Mouse (Mus musculus) myocyte (in vitro differentiated cells): ENCODE measurements around the gene 1600015I10Rik. TPM values are rescaled to one million over a fixed set of nuclear protein-coding genes. Genes with fewer than 3 reads are reported as not detected.

Source experiments
- H3K27me3 ChIP-seq: one replicate; pipeline ENCODE4 v1.6.1; 2011; ENCODE audit not compliant: control insufficient read depth, insufficient read depth, insufficient read length
- H3K36me3 ChIP-seq: one replicate; pipeline ENCODE4 v1.6.1; 2011; ENCODE audit not compliant: control insufficient read depth, insufficient read depth
- H3K4me2 ChIP-seq: one replicate; pipeline ENCODE4 v1.6.1; 2011; ENCODE audit warnings: low read depth, control low read depth
- H3K4me3 ChIP-seq: one replicate; pipeline ENCODE4 v1.5.1; 2011; ENCODE audit warnings: mild to moderate bottlenecking, control low read depth, moderate library complexity
- H3K79me2 ChIP-seq: one replicate; pipeline ENCODE4 v1.6.1; 2011; ENCODE audit not compliant: control insufficient read depth, insufficient read depth
- H3ac ChIP-seq: one replicate; pipeline ENCODE4 v1.6.1; 2011; ENCODE audit not compliant: control insufficient read depth, insufficient read length
- CEBPB ChIP-seq: IDR thresholded peaks from 2 replicates; pipeline ENCODE4 v1.6.1; 2011; ENCODE audit warnings: mild to moderate bottlenecking, moderate library complexity; ENCODE audit not compliant: poor library complexity, insufficient read depth, severe bottlenecking
- E2F4 ChIP-seq: IDR thresholded peaks from one replicate; pipeline ENCODE4 v1.6.1; 2011; ENCODE audit warnings: mild to moderate bottlenecking, control low read depth, moderate library complexity; ENCODE audit not compliant: insufficient read depth
- MAX ChIP-seq: IDR thresholded peaks from one replicate; pipeline ENCODE4 v1.6.1; 2011; ENCODE audit warnings: low read depth, mild to moderate bottlenecking, control low read depth
- MYOD1 ChIP-seq, 3 experiments: IDR thresholded peaks; one replicate each; pipeline ENCODE4 v1.6.1; 2011; ENCODE audit warnings: control low read depth in 2 of 3, low read depth in 2 of 3, mild to moderate bottlenecking in 2 of 3, moderate library complexity in 1 of 3; ENCODE audit not compliant: insufficient read length in 2 of 3, control insufficient read depth in 1 of 3
- MYOG ChIP-seq, 3 experiments: IDR thresholded peaks; one replicate each; pipeline ENCODE4 v1.6.1; 2011; ENCODE audit warnings: control low read depth in 2 of 3, low read depth in 2 of 3, mild to moderate bottlenecking in 2 of 3; ENCODE audit not compliant: insufficient read length in 2 of 3, control insufficient read depth in 1 of 3, insufficient read depth in 1 of 3
- POLR2A ChIP-seq: IDR thresholded peaks from one replicate; pipeline ENCODE4 v1.6.1; 2011; ENCODE audit warnings: low read depth, mild to moderate bottlenecking, control low read depth, moderate library complexity; ENCODE audit not compliant: insufficient read length
- POLR2AphosphoS2 ChIP-seq: IDR thresholded peaks from one replicate; pipeline ENCODE4 v1.6.1; 2011; ENCODE audit warnings: low read depth, control low read depth; ENCODE audit not compliant: insufficient read length
- REST ChIP-seq: IDR thresholded peaks from one replicate; pipeline ENCODE4 v1.6.1; 2011; ENCODE audit warnings: mild to moderate bottlenecking, control low read depth, moderate library complexity; ENCODE audit not compliant: insufficient read depth, insufficient read length
- SRF ChIP-seq: IDR thresholded peaks from one replicate; pipeline ENCODE4 v1.6.1; 2011; ENCODE audit warnings: low read depth; ENCODE audit not compliant: control insufficient read depth, insufficient read length
- TCF12 ChIP-seq: IDR thresholded peaks from one replicate; pipeline ENCODE4 v1.6.1; 2011; ENCODE audit warnings: mild to moderate bottlenecking, control low read depth; ENCODE audit not compliant: poor library complexity, insufficient read depth, severe bottlenecking
- TCF3 ChIP-seq: IDR thresholded peaks from one replicate; pipeline ENCODE4 v1.6.1; 2011; ENCODE audit warnings: low read depth, control low read depth; ENCODE audit not compliant: insufficient read length
- USF1 ChIP-seq: IDR thresholded peaks from one replicate; pipeline ENCODE4 v1.6.1; 2011; ENCODE audit warnings: low read depth, mild to moderate bottlenecking, control low read depth, moderate library complexity
- polyA plus RNA-seq: library from polyadenylated mRNA; unstranded; fragments of >200 nt; fragmentation: generic; extraction: Trizol; gene quantifications from one replicate; pipeline ENCODE4 v1.2.1, GENCODE M21; 2012; ENCODE audit warnings: missing spikeins

The 1600015I10Rik gene
- polyA plus RNA-seq, 1 experiment = not detected

- H3K4me2 ChIP-seq = no peak overlapping the region
- H3K79me2 ChIP-seq = no peaks in the 10 kb centered on the region
- TF ChIP-seq MYOD1 (IDR thresholded peaks at IDR 0.05; ENCODE audit: control insufficient read depth in 1 of 3, insufficient read length in 2 of 3, low read depth in 2 of 3) (no peak), USF1 (no peak), E2F4 (no peak), SRF (no peak), TCF3 (no peak), POLR2AphosphoS2 (no peak), TCF12 (no peak), CEBPB (no peak), POLR2A (no peak), REST (no peak), MYOG (IDR thresholded peaks at IDR 0.05; ENCODE audit: control insufficient read depth in 1 of 3, insufficient read depth in 1 of 3, insufficient read length in 2 of 3, low read depth in 2 of 3) (no peak), MAX (no peak)
- H3K36me3 ChIP-seq = no peaks in the 10 kb centered on the region
- H3K4me3 ChIP-seq = no peak overlapping the region
- H3ac ChIP-seq = no peak overlapping the region
- no peaks in the 10 kb centered on the region for H3K27me3 ChIP-seq
These were observed 26.9 kb upstream of the 1600015I10Rik start for GRCm38 (mm10) chr6:48902511-48903406.

- H3ac ChIP-seq = no peak overlapping the region
These were observed 26.3 kb upstream of the 1600015I10Rik start for GRCm38 (mm10) chr6:48903437-48903836.

DNA sequence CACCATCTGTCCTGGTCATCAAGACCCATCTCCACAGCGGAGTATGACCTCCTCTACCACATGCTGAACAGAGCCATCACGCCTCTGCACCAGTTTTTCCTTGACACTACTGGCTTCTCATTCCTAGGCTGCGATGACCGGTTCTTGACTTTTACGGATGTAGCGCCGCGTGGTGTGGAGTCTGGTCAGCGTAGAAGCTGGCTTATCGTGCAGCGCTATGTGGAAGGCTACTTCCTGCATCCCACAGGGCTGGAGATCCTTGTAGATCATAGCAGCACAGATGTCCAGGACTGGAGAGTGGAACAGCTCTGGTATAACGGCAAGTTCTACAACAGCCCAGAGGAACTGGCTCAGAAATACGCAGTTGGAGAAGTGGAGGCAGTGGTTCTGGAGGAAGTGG is 24.1 kb upstream of the 1600015I10Rik start:
- H3K79me2 ChIP-seq = no peaks in the 10 kb centered on the region
- H3K27me3 ChIP-seq = no peaks in the 10 kb centered on the region
- H3K4me3 ChIP-seq = no peak overlapping the region
- TF ChIP-seq REST (no peak), TCF12 (no peak), USF1 (no peak), MYOD1 (IDR thresholded peaks at IDR 0.05; ENCODE audit: control insufficient read depth in 1 of 3, insufficient read length in 2 of 3, low read depth in 2 of 3) (no peak), CEBPB (no peak)
- no peak overlapping the region for H3K4me2 ChIP-seq
- no peaks in the 10 kb centered on the region for H3K36me3 ChIP-seq
- no peak overlapping the region for H3ac ChIP-seq

More at GRCm38 (mm10) chr6:48903437-48903836, 26.3 kb upstream of the 1600015I10Rik start:
- Histone ChIP-seq H3K36me3 (no peaks in the 10 kb centered on the region), H3K27me3 (no peaks in the 10 kb centered on the region), H3K79me2 (no peaks in the 10 kb centered on the region), H3K4me3 (no peak overlapping the region), H3K4me2 (no peak overlapping the region)
- TF ChIP-seq E2F4 (no peak), MYOD1 (IDR thresholded peaks at IDR 0.05; ENCODE audit: control insufficient read depth in 1 of 3, insufficient read length in 2 of 3, low read depth in 2 of 3) (no peak), TCF3 (no peak), MAX (no peak), TCF12 (no peak), USF1 (no peak), MYOG (IDR thresholded peaks at IDR 0.05; ENCODE audit: control insufficient read depth in 1 of 3, insufficient read depth in 1 of 3, insufficient read length in 2 of 3, low read depth in 2 of 3) (no peak), SRF (no peak), POLR2A (no peak), REST (no peak)

GRCm38 (mm10) chr6:48906371-48906770 is 23.3 kb upstream of the 1600015I10Rik start:
- no peak overlapping the region for H3K4me2 ChIP-seq
- H3K36me3 ChIP-seq = no peaks in the 10 kb centered on the region
- H3K79me2 ChIP-seq = no peaks in the 10 kb centered on the region
- H3K4me3 ChIP-seq = no peak overlapping the region
- no peak overlapping the region for H3ac ChIP-seq
- TF ChIP-seq POLR2AphosphoS2 (no peak), E2F4 (no peak), TCF3 (no peak), POLR2A (no peak), CEBPB (no peak), MAX (no peak), SRF (no peak), USF1 (no peak), TCF12 (no peak), REST (no peak), MYOD1 (IDR thresholded peaks at IDR 0.05; ENCODE audit: control insufficient read depth in 1 of 3, insufficient read length in 2 of 3, low read depth in 2 of 3) (no peak), MYOG (IDR thresholded peaks at IDR 0.05; ENCODE audit: control insufficient read depth in 1 of 3, insufficient read depth in 1 of 3, insufficient read length in 2 of 3, low read depth in 2 of 3) (no peak)
- H3K27me3 ChIP-seq = no peaks in the 10 kb centered on the region

DNA sequence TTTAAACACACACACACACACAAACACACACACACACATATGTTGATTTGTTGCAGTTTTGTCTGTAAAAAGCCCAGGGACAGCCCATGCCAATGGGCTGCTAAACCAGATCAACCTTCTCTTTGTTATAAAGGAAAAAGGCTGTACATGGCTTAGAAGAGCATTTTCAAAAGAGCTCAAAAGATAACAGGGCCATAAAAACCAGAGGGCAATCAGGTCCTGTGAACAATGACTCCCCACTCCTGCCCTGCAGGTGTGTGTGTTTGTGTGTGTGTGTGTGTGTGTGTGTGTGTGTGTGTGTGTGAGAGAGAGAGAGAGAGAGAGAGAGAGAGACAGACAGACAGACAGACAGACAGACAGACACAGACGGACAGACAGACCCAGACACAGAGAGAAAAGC is 20.5 kb upstream of the 1600015I10Rik start:
- Histone ChIP-seq H3K4me3 (no peak overlapping the region), H3K4me2 (no peak overlapping the region), H3K79me2 (no peaks in the 10 kb centered on the region), H3ac (no peak overlapping the region), H3K36me3 (no peaks in the 10 kb centered on the region), H3K27me3 (no peaks in the 10 kb centered on the region)
- TF ChIP-seq SRF = no peak
- TF ChIP-seq POLR2A = no peak
- no peak for TF ChIP-seq CEBPB
- no peak for TF ChIP-seq E2F4
- no peak for TF ChIP-seq USF1
- TF ChIP-seq MAX = no peak
